Mouse (Mus musculus): ENCODE results near the gene Krr1. TPM values are rescaled to one million over a fixed set of nuclear protein-coding genes. Genes with fewer than 3 reads are reported as not detected.

The Krr1 gene
- polyA plus RNA-seq (2012; rRNA removed; ENCODE audit: low replicate concordance) = 5.3 and 11.7 TPM in 2 replicates

GRCm38 (mm10) chr10:111972542-111973361 is at the start of gene Krr1:
Krr1 (plus strand) TSS chr10:111972664.

DNA sequence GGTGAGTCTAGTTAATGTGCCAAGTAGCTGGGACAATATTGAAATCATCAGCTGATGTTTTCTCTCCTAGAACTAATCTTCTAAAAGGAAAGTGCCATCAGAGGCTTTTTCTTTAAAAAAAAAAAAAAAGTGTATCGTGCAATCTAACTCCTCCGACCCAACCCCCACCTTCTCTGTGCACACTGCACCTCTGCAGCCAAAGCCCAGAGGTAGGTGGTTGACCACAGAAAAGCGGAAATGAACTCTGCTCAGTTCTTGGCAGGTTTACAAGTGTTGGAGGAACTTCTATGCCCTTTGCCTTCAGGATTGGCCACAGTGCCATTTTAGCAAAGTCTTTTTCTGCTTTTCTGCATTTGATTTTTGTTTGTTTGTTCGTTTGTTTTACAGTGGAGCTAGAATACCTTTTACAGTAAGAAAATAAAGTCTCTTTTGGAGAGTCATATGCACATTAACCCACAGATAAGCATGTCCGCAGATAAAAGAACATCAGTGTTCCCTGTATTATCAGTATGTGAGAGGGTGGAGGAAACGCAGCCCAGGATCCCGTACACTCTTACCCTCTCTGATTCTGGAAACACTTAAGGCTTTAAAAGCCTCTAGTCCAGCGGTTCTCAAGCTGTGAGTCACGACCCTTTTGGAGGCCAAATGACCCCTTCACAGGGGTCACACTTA is 30.2 kb downstream of the Krr1 start, which contains the start of gene Glipr1:
Gene Glipr1, minus strand, starts transcription at position 88 of the 672 bp plus-strand sequence.

Other genes with a start within 250 kb of the Krr1 start
- gene Glipr1, start 30.0 kb downstream of the Krr1 start, polyA plus RNA-seq (2012; rRNA removed; ENCODE audit: low replicate concordance) = 4.2 and 12.2 TPM in 2 replicates
- not detected in 2 replicates for gene Glipr1l1, start 87.5 kb downstream of the Krr1 start, polyA plus RNA-seq (2012; rRNA removed; ENCODE audit: low replicate concordance)
- gene Glipr1l2, start 110.7 kb downstream of the Krr1 start, polyA plus RNA-seq (2012; rRNA removed; ENCODE audit: low replicate concordance) = not detected in 2 replicates
- gene Glipr1l3, start 187.7 kb downstream of the Krr1 start, polyA plus RNA-seq (2012; rRNA removed; ENCODE audit: low replicate concordance) = not detected in 2 replicates
- gene Caps2, start 191.0 kb downstream of the Krr1 start, polyA plus RNA-seq (2012; rRNA removed; ENCODE audit: low replicate concordance) = 0.09 TPM in 1 of 2 replicates, not detected in the other

All from subcutaneous adipose tissue, adult 2 months (tissue).